In genomic region chr14:62042305-62043116, GRCm38 (mm10) we compare ENCODE assay signal across 7 mouse cellular contexts.
DNase-seq lines count a peak whose midpoint lies in the region; ATAC-seq lines count a peak whose summit lies in the region.

No protein-coding gene starts in this region.

- DNase-seq in NIH3T3 (ENCODE audit: low read depth) = peak; percentile 75
- DNase-seq in cerebellum, postnatal 25 days = peak; percentile 55 to 77
- peak; percentile 37 to 44 for DNase-seq in gastrocnemius, postnatal 36 days
- peak; percentile 82 for DNase-seq in layer of hippocampus, adult 9-10 months (ENCODE audit: low spot score)
- DNase-seq in right cerebral cortex, postnatal 14 days = peak; percentile 60

- ATAC-seq in CD4-positive, CD25-positive, alpha-beta regulatory T cell, adult 4 months = peak; percentile 71
- peak; percentile 61 for ATAC-seq in megakaryocyte progenitor cell, adult 5-6 weeks (replicated peaks; ENCODE audit: poor library complexity)

- intact Hi-C loops in gastrocnemius, postnatal 36 days (cut with DNase I) = loop anchor here (2.0 to 10.0 kb wide), 4 partner anchors 228 to 470 kb away; no protein-coding TSS in a partner anchor

Comparison
In these comparisons a context has a peak if more than half of its experiments do, and no peak if none do; other contexts are left out.
1. Peak in every context shown above with its lines: DNase-seq and ATAC-seq.